Mouse (Mus musculus): ENCODE results near the gene Rgr.

The Rgr gene

GRCm38 (mm10) chr14:37048914-37049410, at the start of gene Rgr:
Gene Rgr (minus strand): TSS chr14:37048964.
- DNase-seq (ENCODE audit: low spot score): no peak

GRCm38 (mm10) chr14:37097956-37098530, 49.3 kb upstream of the Rgr start, which contains the start of gene Cdhr1:
Gene Cdhr1 (minus strand): TSS chr14:37098347.
- DNase-seq (ENCODE audit: low spot score): no peak

GRCm38 (mm10) chr14:37095556-37095955, 46.8 kb upstream of the Rgr start:
- no peak for DNase-seq (ENCODE audit: low spot score)

- DNase-seq (ENCODE audit: low spot score): no peak
Observed at GRCm38 (mm10) chr14:37094436-37094835, 45.7 kb upstream of the Rgr start.

GRCm38 (mm10) chr14:37083755-37084154, 35.0 kb upstream of the Rgr start:
- DNase-seq (ENCODE audit: low spot score): no peak

GRCm38 (mm10) chr14:37080724-37081123, 32.0 kb upstream of the Rgr start:
- no peak for DNase-seq (ENCODE audit: low spot score)

- no peak for DNase-seq (ENCODE audit: low spot score)
Observed at GRCm38 (mm10) chr14:37068516-37068915, 19.8 kb upstream of the Rgr start.

GRCm38 (mm10) chr14:37067629-37068028, 18.9 kb upstream of the Rgr start, which contains the start of gene Lrit2:
Gene Lrit2 (plus strand): TSS chr14:37067929.
- no peak for DNase-seq (ENCODE audit: low spot score)

- DNase-seq (ENCODE audit: low spot score): no peak
Observed at GRCm38 (mm10) chr14:37066636-37067035, 17.9 kb upstream of the Rgr start.

GRCm38 (mm10) chr14:37064849-37065248, 16.1 kb upstream of the Rgr start:
- DNase-seq (ENCODE audit: low spot score): no peak

- no peak for DNase-seq (ENCODE audit: low spot score)
Observed at GRCm38 (mm10) chr14:37034432-37034831, 14.3 kb downstream of the Rgr start.

GRCm38 (mm10) chr14:37033241-37033640, 15.5 kb downstream of the Rgr start:
- DNase-seq (ENCODE audit: low spot score): no peak

GRCm38 (mm10) chr14:37032481-37033104, 16.2 kb downstream of the Rgr start:
- no peak for DNase-seq (ENCODE audit: low spot score)

- no peak for DNase-seq (ENCODE audit: low spot score)
Observed at GRCm38 (mm10) chr14:37028555-37028954, 20.2 kb downstream of the Rgr start.

GRCm38 (mm10) chr14:37027951-37028350, 20.8 kb downstream of the Rgr start:
- no peak for DNase-seq (ENCODE audit: low spot score)

GRCm38 (mm10) chr14:37027248-37027933, 21.4 kb downstream of the Rgr start:
- DNase-seq (ENCODE audit: low spot score): no peak

- DNase-seq (ENCODE audit: low spot score): no peak
Observed at GRCm38 (mm10) chr14:37015894-37016293, 32.9 kb downstream of the Rgr start.

- DNase-seq (ENCODE audit: low spot score): no peak
Observed at GRCm38 (mm10) chr14:37013644-37014043, 35.1 kb downstream of the Rgr start.

GRCm38 (mm10) chr14:37009686-37010085, 39.1 kb downstream of the Rgr start:
- no peak for DNase-seq (ENCODE audit: low spot score)

- DNase-seq (ENCODE audit: low spot score): no peak
Observed at GRCm38 (mm10) chr14:37006489-37006888, 42.3 kb downstream of the Rgr start.

GRCm38 (mm10) chr14:37005865-37006264, 42.9 kb downstream of the Rgr start:
- DNase-seq (ENCODE audit: low spot score): no peak

- no peak for DNase-seq (ENCODE audit: low spot score)
Observed at GRCm38 (mm10) chr14:37003431-37004095, 45.2 kb downstream of the Rgr start.

GRCm38 (mm10) chr14:37002852-37003251, 45.9 kb downstream of the Rgr start:
- DNase-seq (ENCODE audit: low spot score): no peak

All from spleen, adult 12 weeks (tissue).